ENCODE assay signal across 8 mouse cellular contexts in the genomic region with DNA sequence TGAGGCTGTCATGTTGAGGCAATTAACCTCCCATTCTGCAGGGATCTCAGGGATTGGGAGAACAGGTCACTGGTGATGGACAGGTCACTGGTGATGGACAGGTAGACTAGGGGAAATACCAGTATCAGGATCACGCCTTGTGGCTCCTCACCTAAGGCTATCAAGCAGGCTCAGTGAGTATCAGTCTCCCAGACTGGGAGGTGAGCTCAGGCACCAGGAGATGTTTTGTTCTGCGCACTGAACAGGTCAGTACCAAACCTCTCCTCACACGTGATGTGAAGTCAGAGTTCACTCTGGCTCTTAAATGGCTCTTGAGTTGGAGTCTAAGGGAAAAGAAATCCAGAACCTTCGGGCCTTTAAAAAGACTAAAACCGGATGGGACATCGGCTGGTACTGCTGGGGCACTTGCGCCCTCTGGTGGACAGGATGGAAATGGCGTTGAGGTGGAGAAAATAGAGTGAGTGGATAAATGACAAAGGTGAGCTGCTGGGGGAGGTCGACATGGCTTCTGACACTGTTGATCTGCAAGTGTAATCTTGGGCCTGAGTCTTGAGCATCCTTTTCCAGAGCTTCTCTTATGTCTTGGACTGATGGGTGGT. TPM values are rescaled to one million over a fixed set of nuclear protein-coding genes. Genes with fewer than 3 reads are reported as not detected.
DNase-seq lines count a peak whose midpoint lies in the region; ATAC-seq lines count a peak whose summit lies in the region.

No protein-coding gene starts in this region.

- 17% methylated on average over 9 of the region's 9 CpGs for WGBS in intestine, embryonic 15.5 days
- WGBS in limb, embryonic 11.5 days = 15% methylated on average over 9 of the region's 9 CpGs

- no peaks in the 10 kb centered on the region for H3K36me3 ChIP-seq in intestine, embryonic 15.5 days
- no peaks in the 10 kb centered on the region for H3K36me3 ChIP-seq in limb, embryonic 11.5 days (ENCODE audit: control insufficient read depth, insufficient read depth, low read length)

- H3K9ac ChIP-seq in intestine, embryonic 15.5 days = no peak overlapping the region
- H3K9ac ChIP-seq in limb, embryonic 11.5 days (ENCODE audit: low read length) = no peak overlapping the region

- ATAC-seq in intestine, embryonic 15.5 days = peak; percentile 40
- 0 out of 2 replicates have a peak, but pooled peaks have one; percentile 44 for ATAC-seq in limb, embryonic 11.5 days (ENCODE audit: insufficient number of reproducible peaks, low FRiP score, low TSS enrichment, low read depth)

- no peak overlapping the region for H3K27ac ChIP-seq in intestine, embryonic 15.5 days
- H3K27ac ChIP-seq in limb, embryonic 11.5 days (replicated peaks; ENCODE audit: low read depth, low read length) = no peak overlapping the region

- 0 out of 2 replicates have a peak, but pooled peaks cover 4% of the 10 kb centered on the region for H3K4me1 ChIP-seq in intestine, embryonic 15.5 days (replicated peaks)
- no peaks in the 10 kb centered on the region for H3K4me1 ChIP-seq in limb, embryonic 11.5 days (ENCODE audit: control insufficient read depth, insufficient read depth, low read length)

- peak; percentile 66 for DNase-seq in ovary, postnatal 10 days (ENCODE audit: low spot score)
- DNase-seq in ovary, adult 18-20 months (ENCODE audit: low spot score) = no peak
- peak; percentile 56 for DNase-seq in cerebellum, adult 9-11 months
- peak; percentile 47 to 79 for DNase-seq in frontal cortex, postnatal 14 days (ENCODE audit: low spot score in 2 of 2)
- peak; percentile 91 for DNase-seq in limb, embryonic 11.5 days (ENCODE audit: low spot score)
- DNase-seq in neural tube, embryonic 10.5 days (ENCODE audit: extremely low spot score, low spot score) = peak; percentile 83
- peak; percentile 48 for DNase-seq in testis, postnatal 14 days (ENCODE audit: low spot score)

- H3K4me2 ChIP-seq in intestine, embryonic 15.5 days (replicated peaks) = no peak overlapping the region
- H3K4me2 ChIP-seq in limb, embryonic 11.5 days (ENCODE audit: low read depth, severe bottlenecking) = no peak overlapping the region

- no peaks in the 10 kb centered on the region for H3K27me3 ChIP-seq in intestine, embryonic 15.5 days (replicated peaks)
- no peaks in the 10 kb centered on the region for H3K27me3 ChIP-seq in limb, embryonic 11.5 days (ENCODE audit: control insufficient read depth, insufficient read depth, low read length)

- no peaks in the 10 kb centered on the region for H3K9me3 ChIP-seq in intestine, embryonic 15.5 days
- H3K9me3 ChIP-seq in limb, embryonic 11.5 days (ENCODE audit: control insufficient read depth, low read length) = no peaks in the 10 kb centered on the region

- H3K4me3 ChIP-seq in intestine, embryonic 15.5 days (replicated peaks) = no peak overlapping the region
- H3K4me3 ChIP-seq in limb, embryonic 11.5 days (ENCODE audit: low read depth, low read length) = no peak overlapping the region

RNA-seq across cellular contexts. Expression of gene Trp53rkb, which starts 11.3 kb away (rescaled TPM):
- 6.4 and 6.7 TPM in 2 replicates for polyA plus RNA-seq in intestine, embryonic 15.5 days (2015; fragmentation: Nextera tagmentation; extraction: Ambion mirVana)
- 11.1 and 12.9 TPM in 2 replicates for polyA plus RNA-seq in limb, embryonic 11.5 days (2014; fragmentation: Nextera tagmentation; extraction: Ambion mirVana)

RNA-seq across cellular contexts. Expression of gene Arfgef2, which starts 24.3 kb away (rescaled TPM):
- polyA plus RNA-seq in intestine, embryonic 15.5 days (2015; fragmentation: Nextera tagmentation; extraction: Ambion mirVana) = 6.7 and 6.9 TPM in 2 replicates
- polyA plus RNA-seq in limb, embryonic 11.5 days (2014; fragmentation: Nextera tagmentation; extraction: Ambion mirVana) = 4.8 and 5.7 TPM in 2 replicates
